Mouse (Mus musculus) heart, adult 2 months (tissue): ENCODE data around the gene Idnk.

ENCODE experiments used
- CTCF ChIP-seq: fragments of 200-600 bp; IDR thresholded peaks from 2 replicates; pipeline ENCODE4 v1.8.1; 2022; ENCODE audit warnings: antibody characterized with exemption, mild to moderate bottlenecking, moderate library complexity
- POLR2A ChIP-seq: fragments of 200-500 bp; IDR thresholded peaks from 2 replicates; pipeline ENCODE4 v1.6.1; 2011; ENCODE audit warnings: mild to moderate bottlenecking, low read depth, low read length, control low read depth; ENCODE audit not compliant: insufficient read depth

- no peak for TF ChIP-seq CTCF
- no peak for TF ChIP-seq POLR2A
Measured at GRCm38 (mm10) chr13:58213801-58214200, 56.4 kb downstream of the Idnk start.
